Mouse (Mus musculus): ENCODE measurements at regions not wholly inside any gene's neighbourhood (a gene's known extent, or its start where the extent isn't known, plus 50 kb on each side); places are given as distances from the start of the nearest gene placed in this dataset.
"Not testable (repeated sequence)": the region's sequence is repeated elsewhere in the genome, so short reads cannot be mapped to it uniquely, and the experiment has no call there.

- ATAC-seq (ENCODE audit: insufficient number of reproducible peaks, low FRiP score, low TSS enrichment, low read depth); H3K4me3 ChIP-seq (replicated peaks); H3K4me1 ChIP-seq; H3K9me3 ChIP-seq (replicated peaks); H3K9ac ChIP-seq; H3K36me3 ChIP-seq; H3K27me3 ChIP-seq; H3K27ac ChIP-seq (replicated peaks); H3K4me2 ChIP-seq (replicated peaks): not testable (repeated sequence)
- WGBS = 94% methylated on average over 6 of the region's 6 CpGs
These were observed 223.6 kb upstream of the Car8 start for GRCm38 (mm10) chr4:8462414-8462813.

- no peak for ATAC-seq (ENCODE audit: insufficient number of reproducible peaks, low FRiP score, low TSS enrichment, low read depth)
- Histone ChIP-seq H3K9ac (no peak overlapping the region), H3K4me2 (replicated peaks) (no peak overlapping the region), H3K9me3 (replicated peaks) (no peaks in the 10 kb centered on the region), H3K27me3 (no peaks in the 10 kb centered on the region), H3K36me3 (no peaks in the 10 kb centered on the region), H3K27ac (replicated peaks) (no peak overlapping the region), H3K4me3 (replicated peaks) (no peak overlapping the region), H3K4me1 (no peaks in the 10 kb centered on the region)
- whole genome bisulfite sequencing = 75% methylated on average over 2 of the region's 2 CpGs
These were observed 215.5 kb upstream of the Car8 start for GRCm38 (mm10) chr4:8454346-8454745.

- H3K4me1 ChIP-seq = no peaks in the 10 kb centered on the region
- WGBS = 51% methylated on average over 2 of the region's 2 CpGs
- no peak overlapping the region for H3K4me2 ChIP-seq (replicated peaks)
- no peak overlapping the region for H3K9ac ChIP-seq
- no peak overlapping the region for H3K4me3 ChIP-seq (replicated peaks)
- 0 out of 2 replicates have a peak, but pooled peaks cover 3% of the 10 kb centered on the region for H3K9me3 ChIP-seq (replicated peaks)
- ATAC-seq (ENCODE audit: insufficient number of reproducible peaks, low FRiP score, low TSS enrichment, low read depth) = no peak
- no peaks in the 10 kb centered on the region for H3K27me3 ChIP-seq
- H3K36me3 ChIP-seq = no peaks in the 10 kb centered on the region
- H3K27ac ChIP-seq (replicated peaks) = no peak overlapping the region
These were observed 193.6 kb upstream of the Car8 start for GRCm38 (mm10) chr4:8432393-8432792.

GRCm38 (mm10) chr4:8431032-8431332, 192.1 kb upstream of the Car8 start:
- ATAC-seq (ENCODE audit: insufficient number of reproducible peaks, low FRiP score, low TSS enrichment, low read depth) = no peak
- no peaks in the 10 kb centered on the region for H3K9me3 ChIP-seq (replicated peaks)
- H3K4me2 ChIP-seq (replicated peaks) = no peak overlapping the region
- H3K4me1 ChIP-seq = no peaks in the 10 kb centered on the region
- no peaks in the 10 kb centered on the region for H3K27me3 ChIP-seq
- 19% methylated on average over 1 of the region's 1 CpGs for WGBS
- no peak overlapping the region for H3K9ac ChIP-seq
- no peak overlapping the region for H3K27ac ChIP-seq (replicated peaks)
- no peaks in the 10 kb centered on the region for H3K36me3 ChIP-seq
- no peak overlapping the region for H3K4me3 ChIP-seq (replicated peaks)

GRCm38 (mm10) chr4:8430269-8431031, 191.6 kb upstream of the Car8 start:
- Histone ChIP-seq H3K4me2 (replicated peaks) (no peak overlapping the region), H3K9me3 (replicated peaks) (no peaks in the 10 kb centered on the region), H3K4me1 (no peaks in the 10 kb centered on the region), H3K27ac (replicated peaks) (no peak overlapping the region), H3K4me3 (replicated peaks) (no peak overlapping the region), H3K27me3 (no peaks in the 10 kb centered on the region), H3K9ac (no peak overlapping the region), H3K36me3 (no peaks in the 10 kb centered on the region)
- ATAC-seq (ENCODE audit: insufficient number of reproducible peaks, low FRiP score, low TSS enrichment, low read depth) = no peak
- 66% methylated on average over 4 of the region's 4 CpGs for WGBS

GRCm38 (mm10) chr4:8429771-8430170, 190.9 kb upstream of the Car8 start:
- Histone ChIP-seq H3K36me3 (no peaks in the 10 kb centered on the region), H3K4me2 (replicated peaks) (no peak overlapping the region), H3K9ac (no peak overlapping the region), H3K9me3 (replicated peaks) (no peaks in the 10 kb centered on the region), H3K4me1 (no peaks in the 10 kb centered on the region), H3K27ac (replicated peaks) (no peak overlapping the region), H3K4me3 (replicated peaks) (no peak overlapping the region), H3K27me3 (no peaks in the 10 kb centered on the region)
- 74% methylated on average over 5 of the region's 5 CpGs for WGBS
- no peak for ATAC-seq (ENCODE audit: insufficient number of reproducible peaks, low FRiP score, low TSS enrichment, low read depth)

GRCm38 (mm10) chr4:8428629-8429523, 190.0 kb upstream of the Car8 start:
- Histone ChIP-seq H3K4me3 (replicated peaks) (no peak overlapping the region), H3K27me3 (no peaks in the 10 kb centered on the region), H3K9ac (no peak overlapping the region), H3K4me2 (replicated peaks) (no peak overlapping the region), H3K9me3 (replicated peaks) (no peaks in the 10 kb centered on the region), H3K4me1 (peaks cover 3% of the 10 kb centered on the region; the same call in 1 of the 2 replicates), H3K27ac (replicated peaks) (no peak overlapping the region), H3K36me3 (no peaks in the 10 kb centered on the region)
- WGBS = 80% methylated on average over 11 of the region's 11 CpGs
- no peak for ATAC-seq (ENCODE audit: insufficient number of reproducible peaks, low FRiP score, low TSS enrichment, low read depth)

- Histone ChIP-seq H3K27ac (replicated peaks) (no peak overlapping the region), H3K27me3 (no peaks in the 10 kb centered on the region), H3K4me1 (peaks cover 7% of the 10 kb centered on the region; the same call in 1 of the 2 replicates), H3K36me3 (no peaks in the 10 kb centered on the region), H3K4me3 (replicated peaks) (no peak overlapping the region), H3K9ac (no peak overlapping the region), H3K4me2 (replicated peaks) (no peak overlapping the region), H3K9me3 (replicated peaks) (no peaks in the 10 kb centered on the region)
- 73% methylated on average over 4 of the region's 4 CpGs for WGBS
- ATAC-seq (ENCODE audit: insufficient number of reproducible peaks, low FRiP score, low TSS enrichment, low read depth) = no peak
These were observed 189.0 kb upstream of the Car8 start for GRCm38 (mm10) chr4:8427812-8428211.

- WGBS = 29% methylated on average over 16 of the region's 16 CpGs
- Histone ChIP-seq H3K4me3 (replicated peaks) (no peak overlapping the region), H3K36me3 (no peaks in the 10 kb centered on the region), H3K9me3 (replicated peaks) (no peaks in the 10 kb centered on the region), H3K4me1 (peaks cover 7% of the 10 kb centered on the region; the same call in 1 of the 2 replicates), H3K9ac (no peak overlapping the region), H3K27me3 (no peaks in the 10 kb centered on the region), H3K27ac (replicated peaks) (no peak overlapping the region), H3K4me2 (replicated peaks) (peak overlapping the region; percentile 21; the same call in 1 of the 2 replicates)
- no peak for ATAC-seq (ENCODE audit: insufficient number of reproducible peaks, low FRiP score, low TSS enrichment, low read depth)
These were observed 184.7 kb upstream of the Car8 start for GRCm38 (mm10) chr4:8423392-8424045.

- Histone ChIP-seq H3K4me3 (replicated peaks) (no peak overlapping the region), H3K9ac (no peak overlapping the region), H3K27me3 (no peaks in the 10 kb centered on the region), H3K4me1 (peaks cover 7% of the 10 kb centered on the region; the same call in 1 of the 2 replicates), H3K9me3 (replicated peaks) (no peaks in the 10 kb centered on the region), H3K36me3 (no peaks in the 10 kb centered on the region), H3K27ac (replicated peaks) (no peak overlapping the region), H3K4me2 (replicated peaks) (no peak overlapping the region)
- WGBS = 74% methylated on average over 6 of the region's 6 CpGs
- ATAC-seq (ENCODE audit: insufficient number of reproducible peaks, low FRiP score, low TSS enrichment, low read depth) = no peak
These were observed 182.4 kb upstream of the Car8 start for GRCm38 (mm10) chr4:8421285-8421684.

GRCm38 (mm10) chr4:8418374-8419031, 179.7 kb upstream of the Car8 start:
- no peak for ATAC-seq (ENCODE audit: insufficient number of reproducible peaks, low FRiP score, low TSS enrichment, low read depth)
- H3K9me3 ChIP-seq (replicated peaks) = no peaks in the 10 kb centered on the region
- H3K4me1 ChIP-seq = no peaks in the 10 kb centered on the region
- 9% methylated on average over 1 of the region's 1 CpGs for WGBS
- no peaks in the 10 kb centered on the region for H3K36me3 ChIP-seq
- no peaks in the 10 kb centered on the region for H3K27me3 ChIP-seq
- H3K27ac ChIP-seq (replicated peaks) = no peak overlapping the region
- H3K9ac ChIP-seq = no peak overlapping the region
- H3K4me2 ChIP-seq (replicated peaks) = no peak overlapping the region
- H3K4me3 ChIP-seq (replicated peaks) = no peak overlapping the region

Measured in embryonic facial prominence, embryonic 15.5 days (tissue).